Mouse (Mus musculus) cerebellum, adult 2 months (tissue): Measurements from ENCODE around the gene Abcf1.

Experiments
- CTCF ChIP-seq: fragments of 200-500 bp; IDR thresholded peaks from 2 replicates; pipeline ENCODE4 v1.5.1; 2011; ENCODE audit warnings: low read depth, mild to moderate bottlenecking, control low read depth, low read length, moderate library complexity, borderline replicate concordance; ENCODE audit not compliant: insufficient read depth
- POLR2A ChIP-seq: fragments of 200-500 bp; IDR thresholded peaks from 2 replicates; pipeline ENCODE4 v1.6.1; 2011; ENCODE audit warnings: low read length, control low read depth, borderline replicate concordance; ENCODE audit not compliant: insufficient read depth

DNA sequence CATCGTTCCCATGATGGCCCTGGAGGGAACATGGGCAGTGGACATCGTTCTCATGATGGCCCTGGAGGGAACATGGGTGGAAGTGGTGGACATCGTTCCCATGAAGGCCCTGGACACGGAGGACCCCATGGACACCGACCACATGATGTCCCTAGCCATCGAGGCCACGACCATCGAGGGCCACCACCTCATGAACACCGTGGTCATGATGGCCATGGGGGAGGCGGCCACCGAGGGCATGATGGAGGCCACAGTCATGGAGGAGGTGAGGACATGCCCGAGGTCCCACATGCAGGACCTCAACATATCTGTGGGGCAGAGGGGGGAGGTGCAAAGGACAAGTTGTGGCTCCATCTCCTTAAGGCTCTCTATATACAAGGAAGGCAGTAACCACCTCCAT, 38.9 kb downstream of the Abcf1 start:
- TF ChIP-seq CTCF (no peak), POLR2A (no peak)
